Mouse (Mus musculus) embryonic facial prominence, embryonic 11.5 days (tissue): ENCODE data around the gene Adamts7. TPM values are rescaled to one million over a fixed set of nuclear protein-coding genes. Genes with fewer than 3 reads are reported as not detected.

ENCODE experiments used
- ATAC-seq: fragments of 200-750 bp; cut with Nextera tagmentation; replicated peaks from 2 replicates; pipeline ENCODE4 v1.8.0; 2017; ENCODE audit warnings: low read depth; ENCODE audit not compliant: insufficient number of reproducible peaks, low FRiP score, low TSS enrichment
- DNase-seq: peaks from one replicate; pipeline ENCODE4 v3.0.0-alpha.2; 2015; ENCODE audit warnings: low spot score
- H3K27ac ChIP-seq: fragments of 300-500 bp; sonication (generic); replicated peaks from 2 replicates; pipeline ENCODE4 v1.5.1; 2014; ENCODE audit warnings: mild to moderate bottlenecking, low read depth, low read length, control low read depth
- H3K27me3 ChIP-seq: fragments of 300-500 bp; sonication (generic); 2 replicates; pipeline ENCODE4 v1.6.1; 2014; ENCODE audit warnings: mild to moderate bottlenecking, low read length, moderate library complexity, mixed read lengths; ENCODE audit not compliant: control insufficient read depth, insufficient read depth
- H3K36me3 ChIP-seq: fragments of 300-500 bp; sonication (generic); replicated peaks from 2 replicates; pipeline ENCODE4 v1.6.1; 2014; ENCODE audit warnings: low read depth, mild to moderate bottlenecking, low read length, moderate library complexity, mixed read lengths; ENCODE audit not compliant: control insufficient read depth, insufficient read depth
- H3K4me1 ChIP-seq: fragments of 300-500 bp; sonication (generic); 2 replicates; pipeline ENCODE4 v1.6.1; 2014; ENCODE audit warnings: low read length, mixed read lengths; ENCODE audit not compliant: control insufficient read depth, insufficient read depth
- H3K4me2 ChIP-seq: fragments of 300-500 bp; sonication (generic); 2 replicates; pipeline ENCODE4 v1.6.1; 2014; ENCODE audit warnings: low read depth, mild to moderate bottlenecking, control low read depth, low read length, moderate library complexity
- H3K4me3 ChIP-seq: fragments of 300-500 bp; sonication (generic); 2 replicates; pipeline ENCODE4 v1.5.1; 2014; ENCODE audit warnings: low read depth, low read length, control low read depth
- H3K9ac ChIP-seq: fragments of 300-500 bp; sonication (generic); replicated peaks from 2 replicates; pipeline ENCODE4 v1.6.1; 2014; ENCODE audit warnings: mild to moderate bottlenecking, control low read depth, low read length
- H3K9me3 ChIP-seq: fragments of 300-500 bp; sonication (generic); replicated peaks from 2 replicates; pipeline ENCODE4 v1.6.1; 2016; ENCODE audit warnings: mild to moderate bottlenecking, low read length, inconsistent platforms, mixed read lengths; ENCODE audit not compliant: control insufficient read depth
- WGBS: fragments of 180-500 bp; shearing (Covaris S2); extraction: QIAGEN DNeasy Blood & Tissue Kit; methylation state at CpG from one replicate; pipeline ENCODE4 v1.1.7; 2014; 5-methylcytosine and 5-hydroxymethylcytosine counted together
- polyA plus RNA-seq: library from polyadenylated mRNA; unstranded; fragments of >200 nt; fragmentation: Nextera tagmentation; extraction: Ambion mirVana; gene quantifications from 2 replicates; pipeline ENCODE4 v1.2.1, GENCODE M21; 2014

Gene Adamts7
- polyA plus RNA-seq, 1 experiment from 2014 or later, result 8.4 TPM

- Histone ChIP-seq H3K9me3 (no peaks in the 10 kb centered on the region), H3K4me1 (no peaks in the 10 kb centered on the region), H3K4me2 (no peak overlapping the region), H3K27me3 (no peaks in the 10 kb centered on the region), H3K36me3 (no peaks in the 10 kb centered on the region), H3K9ac (no peak overlapping the region), H3K4me3 (no peak overlapping the region), H3K27ac (no peak overlapping the region)
- DNase-seq, result no peak
- 83% methylated on average over 5 of the region's 5 CpGs for WGBS
- no peak for ATAC-seq
Observed at GRCm38 (mm10) chr9:90245781-90246180, 82.9 kb downstream of the Adamts7 start.

GRCm38 (mm10) chr9:90247316-90247715 lies 84.4 kb downstream of the Adamts7 start:
- H3K4me3 ChIP-seq, result no peak overlapping the region
- no peaks in the 10 kb centered on the region for H3K4me1 ChIP-seq
- DNase-seq, result no peak
- H3K36me3 ChIP-seq, result no peaks in the 10 kb centered on the region
- H3K27ac ChIP-seq, result no peak overlapping the region
- H3K9me3 ChIP-seq, result no peaks in the 10 kb centered on the region
- H3K9ac ChIP-seq, result no peak overlapping the region
- no peak for ATAC-seq
- WGBS, result 74% methylated on average over 7 of the region's 7 CpGs
- H3K4me2 ChIP-seq, result no peak overlapping the region
- no peaks in the 10 kb centered on the region for H3K27me3 ChIP-seq

- Histone ChIP-seq H3K4me2 (no peak overlapping the region), H3K4me1 (no peaks in the 10 kb centered on the region), H3K4me3 (no peak overlapping the region), H3K9ac (no peak overlapping the region), H3K36me3 (no peaks in the 10 kb centered on the region), H3K27me3 (no peaks in the 10 kb centered on the region), H3K9me3 (no peaks in the 10 kb centered on the region), H3K27ac (no peak overlapping the region)
- DNase-seq (no peak), ATAC-seq (no peak)
- 90% methylated on average over 7 of the region's 7 CpGs for WGBS
Observed at GRCm38 (mm10) chr9:90248326-90248725, 85.5 kb downstream of the Adamts7 start.

GRCm38 (mm10) chr9:90249036-90249435 lies 86.2 kb downstream of the Adamts7 start:
- Histone ChIP-seq H3K27me3 (no peaks in the 10 kb centered on the region), H3K36me3 (no peaks in the 10 kb centered on the region), H3K4me1 (no peaks in the 10 kb centered on the region), H3K4me2 (no peak overlapping the region), H3K27ac (no peak overlapping the region), H3K9ac (no peak overlapping the region), H3K4me3 (no peak overlapping the region), H3K9me3 (no peaks in the 10 kb centered on the region)
- ATAC-seq, result no peak
- no peak for DNase-seq
- 90% methylated on average over 2 of the region's 2 CpGs for WGBS

GRCm38 (mm10) chr9:90250141-90250775 lies 87.4 kb downstream of the Adamts7 start:
- Histone ChIP-seq H3K4me2 (no peak overlapping the region), H3K4me3 (no peak overlapping the region), H3K36me3 (no peaks in the 10 kb centered on the region), H3K27me3 (no peaks in the 10 kb centered on the region), H3K9ac (no peak overlapping the region), H3K4me1 (no peaks in the 10 kb centered on the region), H3K27ac (no peak overlapping the region), H3K9me3 (no peaks in the 10 kb centered on the region)
- WGBS, result 86% methylated on average over 5 of the region's 5 CpGs
- no peak for DNase-seq
- no peak for ATAC-seq

GRCm38 (mm10) chr9:90250964-90251750 lies 88.3 kb downstream of the Adamts7 start:
- Histone ChIP-seq H3K9me3 (no peaks in the 10 kb centered on the region), H3K4me2 (no peak overlapping the region), H3K27me3 (no peaks in the 10 kb centered on the region), H3K4me3 (no peak overlapping the region), H3K27ac (no peak overlapping the region), H3K9ac (no peak overlapping the region), H3K4me1 (no peaks in the 10 kb centered on the region), H3K36me3 (no peaks in the 10 kb centered on the region)
- ATAC-seq (no peak), DNase-seq (no peak)
- 89% methylated on average over 13 of the region's 13 CpGs for WGBS

GRCm38 (mm10) chr9:90253181-90253580 lies 90.3 kb downstream of the Adamts7 start:
- 89% methylated on average over 2 of the region's 2 CpGs for WGBS
- Histone ChIP-seq H3K27me3 (no peaks in the 10 kb centered on the region), H3K4me2 (no peak overlapping the region), H3K27ac (no peak overlapping the region), H3K9ac (no peak overlapping the region), H3K9me3 (no peaks in the 10 kb centered on the region), H3K36me3 (no peaks in the 10 kb centered on the region), H3K4me3 (no peak overlapping the region), H3K4me1 (no peaks in the 10 kb centered on the region)
- ATAC-seq (no peak), DNase-seq (no peak)

- H3K9me3 ChIP-seq, result no peaks in the 10 kb centered on the region
- no peak for ATAC-seq
- no peak overlapping the region for H3K4me3 ChIP-seq
- WGBS, result 57% methylated on average over 6 of the region's 6 CpGs
- no peak overlapping the region for H3K9ac ChIP-seq
- no peak overlapping the region for H3K4me2 ChIP-seq
- no peaks in the 10 kb centered on the region for H3K36me3 ChIP-seq
- no peaks in the 10 kb centered on the region for H3K4me1 ChIP-seq
- no peaks in the 10 kb centered on the region for H3K27me3 ChIP-seq
- no peak for DNase-seq
- no peak overlapping the region for H3K27ac ChIP-seq
Observed at GRCm38 (mm10) chr9:90255844-90256405, 93.1 kb downstream of the Adamts7 start.
